Mouse (Mus musculus) hindbrain, embryonic 12.5 days (tissue): ENCODE results near the gene Gng12. TPM values are rescaled to one million over a fixed set of nuclear protein-coding genes. Genes with fewer than 3 reads are reported as not detected.

Experiments used
- ATAC-seq: fragments of 200-750 bp; cut with Nextera tagmentation; 2 replicates; pipeline ENCODE4 v1.8.0; 2017; ENCODE audit warnings: moderate TSS enrichment; ENCODE audit not compliant: low FRiP score
- H3K27ac ChIP-seq: fragments of 300-500 bp; sonication (generic); 2 replicates; pipeline ENCODE4 v1.5.1; 2016; ENCODE audit warnings: mild to moderate bottlenecking
- H3K27me3 ChIP-seq: fragments of 300-500 bp; sonication (generic); 2 replicates; pipeline ENCODE4 v1.6.1; 2016; ENCODE audit warnings: mild to moderate bottlenecking
- H3K36me3 ChIP-seq: fragments of 300-500 bp; sonication (generic); 2 replicates; pipeline ENCODE4 v1.6.1; 2016; ENCODE audit warnings: mild to moderate bottlenecking
- H3K4me1 ChIP-seq: fragments of 300-500 bp; sonication (generic); 2 replicates; pipeline ENCODE4 v1.6.1; 2016
- H3K4me2 ChIP-seq: fragments of 300-500 bp; sonication (generic); replicated peaks from 2 replicates; pipeline ENCODE4 v1.6.1; 2016; ENCODE audit warnings: mild to moderate bottlenecking
- H3K4me3 ChIP-seq: fragments of 300-500 bp; sonication (generic); 2 replicates; pipeline ENCODE4 v1.5.1; 2016; ENCODE audit warnings: mild to moderate bottlenecking
- H3K9ac ChIP-seq: fragments of 300-500 bp; sonication (generic); 2 replicates; pipeline ENCODE4 v1.6.1; 2016; ENCODE audit warnings: mild to moderate bottlenecking, moderate library complexity
- H3K9me3 ChIP-seq: fragments of 300-500 bp; sonication (generic); replicated peaks from 2 replicates; pipeline ENCODE4 v1.6.1; 2016; ENCODE audit warnings: mild to moderate bottlenecking
- WGBS: fragments of 180-500 bp; shearing (Covaris S2); methylation state at CpG from one replicate; pipeline ENCODE4 v1.1.7; 2016; 5-methylcytosine and 5-hydroxymethylcytosine counted together
- polyA plus RNA-seq: library from polyadenylated mRNA; unstranded; fragments of >200 nt; fragmentation: Nextera tagmentation; extraction: Ambion mirVana; gene quantifications from 2 replicates; pipeline ENCODE4 v1.2.1, GENCODE M21; 2016

Gng12 gene
- polyA plus RNA-seq, 1 experiment from 2014 or later: 44.1 TPM

- peak; percentile 69 for ATAC-seq
- H3K4me3 ChIP-seq: peak overlapping the region; percentile 84
- H3K27me3 ChIP-seq: no peaks in the 10 kb centered on the region; the same call in 1 of the 2 replicates
- no peaks in the 10 kb centered on the region for H3K36me3 ChIP-seq
- under 1% methylated on average over 29 of the region's 29 CpGs for WGBS
- no peaks in the 10 kb centered on the region for H3K9me3 ChIP-seq
- peak overlapping the region; percentile 70 for H3K4me2 ChIP-seq
- H3K9ac ChIP-seq: peak overlapping the region; percentile 84
- H3K4me1 ChIP-seq: peaks cover 16% of the 10 kb centered on the region
- peak overlapping the region; percentile 94 for H3K27ac ChIP-seq
These were observed 140.2 kb downstream of the Gng12 start for GRCm38 (mm10) chr6:67036356-67036811.

DNA sequence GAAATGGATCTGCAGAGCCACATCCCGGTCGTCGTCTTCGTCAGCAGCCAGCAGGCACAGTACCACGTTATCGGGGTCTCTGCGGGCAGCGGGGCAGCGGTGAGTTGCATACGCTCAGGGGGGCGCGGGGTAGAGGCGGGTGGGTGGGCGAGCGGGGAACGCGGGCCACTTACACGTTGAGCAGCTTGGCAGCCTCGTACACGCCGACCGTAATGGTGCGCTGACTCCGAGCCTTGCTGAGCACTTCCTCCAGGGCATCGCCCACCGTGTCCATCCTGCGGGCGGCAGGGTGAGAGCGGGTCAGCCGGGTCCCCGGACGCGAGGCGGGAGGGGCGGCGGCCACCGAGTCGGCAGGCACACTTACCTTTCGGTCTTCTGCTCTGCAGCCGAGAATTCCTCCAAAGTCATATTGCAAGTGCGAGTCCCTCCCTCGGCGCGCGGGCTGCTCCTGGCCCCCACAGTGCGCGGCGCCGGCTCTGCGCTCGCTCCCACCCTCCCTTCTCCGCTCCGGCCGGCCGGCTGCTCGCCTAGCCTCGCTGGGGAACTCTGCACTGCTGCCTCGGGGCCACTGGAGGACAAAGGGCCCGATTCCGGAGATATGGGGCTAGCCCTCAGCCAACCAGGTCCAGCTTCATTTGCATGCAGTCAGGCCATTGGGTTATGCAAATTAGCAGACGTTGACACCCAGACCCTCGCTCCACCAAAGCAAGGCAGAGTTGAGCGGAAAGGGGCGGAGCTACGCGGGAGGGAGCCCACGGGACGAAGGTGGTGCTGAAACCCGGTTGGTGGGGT, 140.8 kb downstream of the Gng12 start, which contains the start of gene Gadd45a:
Gene Gadd45a (minus strand): TSS at position 621 of the 792 bp plus-strand sequence.
- WGBS: under 1% methylated on average over 66 of the region's 69 CpGs
- peaks cover 16% of the 10 kb centered on the region for H3K4me1 ChIP-seq
- peak; percentile 98 for ATAC-seq
- peak within 1 kb of the TSS; percentile 70 for H3K4me2 ChIP-seq
- peak within 1 kb of the TSS; percentile 84 for H3K4me3 ChIP-seq
- H3K9ac ChIP-seq: peak within 1 kb of the TSS; percentile 84
- peak within 1 kb of the TSS; percentile 94 for H3K27ac ChIP-seq
- H3K9me3 ChIP-seq: no peaks in the 10 kb centered on the region
- H3K27me3 ChIP-seq: no peaks in the 10 kb centered on the region; the same call in 1 of the 2 replicates
- no peaks in the 10 kb centered on the region for H3K36me3 ChIP-seq

GRCm38 (mm10) chr6:67038964-67039363, 142.8 kb downstream of the Gng12 start:
- Histone ChIP-seq H3K4me1 (peaks cover 16% of the 10 kb centered on the region), H3K36me3 (no peaks in the 10 kb centered on the region), H3K27ac (no peak overlapping the region), H3K9ac (no peak overlapping the region), H3K4me3 (no peak overlapping the region), H3K27me3 (no peaks in the 10 kb centered on the region; the same call in 1 of the 2 replicates), H3K4me2 (no peak overlapping the region), H3K9me3 (no peaks in the 10 kb centered on the region)
- ATAC-seq: no peak
- WGBS: 96% methylated on average over 2 of the region's 3 CpGs

DNA sequence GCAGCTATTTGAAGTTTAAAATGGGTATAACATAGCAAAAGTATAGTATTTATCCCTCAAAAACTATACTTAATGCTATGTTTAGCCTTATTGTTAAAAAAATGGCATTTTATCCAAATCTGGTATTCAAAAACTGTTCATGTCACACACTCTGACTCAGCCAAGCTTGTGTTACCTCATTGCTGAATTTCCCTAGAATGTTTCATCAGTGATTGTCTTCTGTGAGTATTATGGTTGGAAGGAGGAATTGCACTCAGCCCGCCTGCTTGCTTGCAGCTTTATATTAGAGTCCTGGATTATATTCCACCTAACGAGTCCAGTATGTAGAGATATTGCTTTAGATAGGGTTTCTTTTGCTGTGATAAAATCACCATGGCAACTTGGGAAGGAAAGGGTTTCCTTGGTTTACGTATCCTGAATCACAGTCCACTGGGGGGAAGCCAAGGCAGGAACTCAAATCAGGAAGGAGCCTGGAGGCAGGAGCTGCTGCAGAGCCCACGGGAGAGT, 144.8 kb downstream of the Gng12 start:
- Histone ChIP-seq H3K36me3 (no peaks in the 10 kb centered on the region), H3K4me2 (no peak overlapping the region), H3K9ac (no peak overlapping the region), H3K4me1 (peaks cover under 1% of the 10 kb centered on the region), H3K27ac (no peak overlapping the region), H3K4me3 (no peak overlapping the region), H3K9me3 (no peaks in the 10 kb centered on the region), H3K27me3 (no peaks in the 10 kb centered on the region)
- 65% methylated on average over 4 of the region's 4 CpGs for WGBS
- no peak for ATAC-seq

GRCm38 (mm10) chr6:67045424-67045823, 149.2 kb downstream of the Gng12 start:
- H3K36me3 ChIP-seq: no peaks in the 10 kb centered on the region
- H3K4me2 ChIP-seq: no peak overlapping the region
- no peak overlapping the region for H3K27ac ChIP-seq
- H3K9ac ChIP-seq: no peak overlapping the region
- peaks cover 9% of the 10 kb centered on the region; the same call in 1 of the 2 replicates for H3K4me1 ChIP-seq
- H3K27me3 ChIP-seq: no peaks in the 10 kb centered on the region
- WGBS: 93% methylated on average over 3 of the region's 3 CpGs
- H3K4me3 ChIP-seq: no peak overlapping the region
- H3K9me3 ChIP-seq: no peaks in the 10 kb centered on the region
- ATAC-seq: no peak

GRCm38 (mm10) chr6:67046937-67047336, 150.7 kb downstream of the Gng12 start:
- no peak overlapping the region for H3K27ac ChIP-seq
- no peak overlapping the region for H3K4me2 ChIP-seq
- no peak for ATAC-seq
- no peak overlapping the region for H3K9ac ChIP-seq
- no peaks in the 10 kb centered on the region for H3K36me3 ChIP-seq
- H3K27me3 ChIP-seq: no peaks in the 10 kb centered on the region
- peaks cover 9% of the 10 kb centered on the region; the same call in 1 of the 2 replicates for H3K4me1 ChIP-seq
- 82% methylated on average over 3 of the region's 3 CpGs for WGBS
- H3K9me3 ChIP-seq: no peaks in the 10 kb centered on the region
- no peak overlapping the region for H3K4me3 ChIP-seq

GRCm38 (mm10) chr6:67048052-67048691, 152.0 kb downstream of the Gng12 start:
- no peaks in the 10 kb centered on the region for H3K9me3 ChIP-seq
- no peaks in the 10 kb centered on the region for H3K27me3 ChIP-seq
- H3K36me3 ChIP-seq: no peaks in the 10 kb centered on the region
- H3K4me3 ChIP-seq: no peak overlapping the region
- H3K9ac ChIP-seq: no peak overlapping the region
- H3K27ac ChIP-seq: no peak overlapping the region
- H3K4me2 ChIP-seq: no peak overlapping the region
- ATAC-seq: no peak
- peaks cover 9% of the 10 kb centered on the region; the same call in 1 of the 2 replicates for H3K4me1 ChIP-seq
- WGBS: 74% methylated on average over 3 of the region's 3 CpGs

DNA sequence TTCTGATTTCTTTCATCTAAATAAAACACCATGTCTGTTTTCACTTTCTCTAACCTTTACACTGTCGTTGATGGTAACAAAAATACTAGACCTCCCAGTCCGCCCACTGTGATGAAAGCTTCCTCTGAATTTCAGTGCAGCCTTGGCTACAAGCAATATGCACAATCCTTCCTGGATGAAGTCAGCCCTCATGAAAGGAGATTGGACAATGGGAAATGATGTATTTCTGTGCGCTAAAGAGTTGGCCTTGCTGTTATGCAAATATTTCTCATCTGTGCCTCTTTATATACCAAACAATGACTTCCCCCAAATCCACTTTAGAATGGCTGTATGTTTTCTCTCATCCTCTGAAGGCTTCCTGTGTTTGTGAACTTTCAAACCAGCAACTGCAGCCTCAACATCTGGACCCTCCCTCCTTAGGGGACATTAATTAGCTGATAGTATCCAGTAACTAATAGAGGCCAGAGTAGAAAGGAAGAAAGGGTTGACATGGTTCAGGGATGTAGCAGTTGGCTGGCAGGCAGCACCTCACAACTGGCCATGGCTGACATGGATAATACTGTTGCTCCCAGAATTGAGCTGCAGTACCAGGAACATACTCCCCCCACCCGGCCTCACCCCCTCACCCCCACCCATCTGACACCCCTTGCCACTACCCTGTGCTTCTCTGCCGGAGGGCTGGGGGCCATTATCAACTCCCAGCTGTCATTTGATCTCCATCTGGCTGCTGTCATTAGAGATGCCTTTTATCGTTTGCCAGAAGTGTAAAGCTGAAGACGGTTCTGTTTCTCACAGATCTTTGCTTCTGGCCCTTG, 152.9 kb downstream of the Gng12 start:
- no peak overlapping the region for H3K9ac ChIP-seq
- H3K4me3 ChIP-seq: no peak overlapping the region
- H3K36me3 ChIP-seq: no peaks in the 10 kb centered on the region
- no peaks in the 10 kb centered on the region for H3K9me3 ChIP-seq
- H3K27me3 ChIP-seq: no peaks in the 10 kb centered on the region
- WGBS: 30% methylated on average over 7 of the region's 7 CpGs
- no peak overlapping the region for H3K4me2 ChIP-seq
- H3K4me1 ChIP-seq: peaks cover 9% of the 10 kb centered on the region; the same call in 1 of the 2 replicates
- peak; percentile 83 for ATAC-seq
- H3K27ac ChIP-seq: no peak overlapping the region; the same call in 1 of the 2 replicates

- peak overlapping the region; percentile 23; the same call in 1 of the 2 replicates for H3K27ac ChIP-seq
- H3K4me2 ChIP-seq: no peak overlapping the region
- H3K27me3 ChIP-seq: no peaks in the 10 kb centered on the region
- no peak overlapping the region for H3K4me3 ChIP-seq
- no peak overlapping the region for H3K9ac ChIP-seq
- ATAC-seq: no peak
- no peaks in the 10 kb centered on the region for H3K9me3 ChIP-seq
- no peaks in the 10 kb centered on the region for H3K36me3 ChIP-seq
- WGBS: 39% methylated on average over 2 of the region's 2 CpGs
- H3K4me1 ChIP-seq: peaks cover 9% of the 10 kb centered on the region; the same call in 1 of the 2 replicates
These were observed 153.5 kb downstream of the Gng12 start for GRCm38 (mm10) chr6:67049695-67050038.

DNA sequence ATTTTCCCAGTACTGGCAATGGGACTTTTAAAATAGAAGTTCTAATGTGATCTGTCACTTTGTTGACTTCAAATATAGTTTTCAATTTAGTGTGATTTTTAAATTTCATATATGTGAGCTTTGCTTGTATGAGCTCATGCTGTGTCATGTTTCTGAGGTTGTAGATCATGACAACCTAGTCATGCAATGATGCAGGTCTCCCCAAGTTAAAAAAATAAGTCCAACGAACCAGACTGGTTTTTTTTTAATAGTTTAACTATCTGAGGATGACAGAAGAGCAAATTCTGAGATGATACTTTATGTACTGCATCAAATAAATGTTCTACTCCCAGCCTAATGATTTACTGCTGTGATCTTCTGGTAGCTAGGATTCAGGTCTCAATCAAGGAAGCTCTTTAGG, 153.9 kb downstream of the Gng12 start:
- H3K4me1 ChIP-seq: peaks cover 9% of the 10 kb centered on the region; the same call in 1 of the 2 replicates
- H3K27me3 ChIP-seq: no peaks in the 10 kb centered on the region
- no peak overlapping the region for H3K4me2 ChIP-seq
- ATAC-seq: no peak
- H3K27ac ChIP-seq: peak overlapping the region; percentile 23; the same call in 1 of the 2 replicates
- no peaks in the 10 kb centered on the region for H3K9me3 ChIP-seq
- WGBS: 83% methylated on average over 1 of the region's 1 CpGs
- no peak overlapping the region for H3K4me3 ChIP-seq
- no peaks in the 10 kb centered on the region for H3K36me3 ChIP-seq
- no peak overlapping the region for H3K9ac ChIP-seq

- H3K4me1 ChIP-seq: no peaks in the 10 kb centered on the region
- no peak overlapping the region for H3K4me2 ChIP-seq
- no peak overlapping the region for H3K27ac ChIP-seq
- no peaks in the 10 kb centered on the region for H3K36me3 ChIP-seq
- no peak overlapping the region for H3K9ac ChIP-seq
- H3K9me3 ChIP-seq: no peaks in the 10 kb centered on the region
- no peak overlapping the region for H3K4me3 ChIP-seq
- no peak for ATAC-seq
- whole genome bisulfite sequencing: 81% methylated on average over 15 of the region's 15 CpGs
- H3K27me3 ChIP-seq: no peaks in the 10 kb centered on the region
These were observed 160.1 kb downstream of the Gng12 start for GRCm38 (mm10) chr6:67056108-67056888.
